Mouse (Mus musculus) forebrain, embryonic 11.5 days (tissue): Measurements from ENCODE around the gene Narf. TPM values are rescaled to one million over a fixed set of nuclear protein-coding genes. Genes with fewer than 3 reads are reported as not detected.

Source experiments
- ATAC-seq: fragments of 200-750 bp; cut with Nextera tagmentation; replicated peaks from 2 replicates; pipeline ENCODE4 v1.8.0; 2017; ENCODE audit warnings: moderate TSS enrichment; ENCODE audit not compliant: low FRiP score
- DNase-seq: peaks from one replicate; pipeline ENCODE4 v3.0.0-alpha.2; 2017; ENCODE audit warnings: low spot score
- H3K27ac ChIP-seq: fragments of 300-500 bp; sonication (generic); 2 replicates; pipeline ENCODE4 v1.5.1; 2014; ENCODE audit warnings: low read depth, low read length
- H3K27me3 ChIP-seq: fragments of 300-500 bp; sonication (generic); 2 replicates; pipeline ENCODE4 v1.6.1; 2014; ENCODE audit warnings: mild to moderate bottlenecking, low read length, mixed read lengths; ENCODE audit not compliant: control insufficient read depth, insufficient read depth
- H3K36me3 ChIP-seq: fragments of 300-500 bp; sonication (generic); 2 replicates; pipeline ENCODE4 v1.6.1; 2014; ENCODE audit warnings: mild to moderate bottlenecking, low read length, moderate library complexity, mixed read lengths; ENCODE audit not compliant: control insufficient read depth, insufficient read depth
- H3K4me1 ChIP-seq: fragments of 300-500 bp; sonication (generic); replicated peaks from 2 replicates; pipeline ENCODE4 v1.6.1; 2014; ENCODE audit warnings: low read length, mixed read lengths; ENCODE audit not compliant: control insufficient read depth, insufficient read depth
- H3K4me2 ChIP-seq: fragments of 300-500 bp; sonication (generic); 2 replicates; pipeline ENCODE4 v1.6.1; 2014; ENCODE audit warnings: low read depth, mild to moderate bottlenecking, low read length, moderate library complexity, mixed read lengths; ENCODE audit not compliant: severe bottlenecking
- H3K4me3 ChIP-seq: fragments of 300-500 bp; sonication (generic); 2 replicates; pipeline ENCODE4 v1.5.1; 2014; ENCODE audit warnings: low read depth, low read length
- H3K9ac ChIP-seq: fragments of 300-500 bp; sonication (generic); 2 replicates; pipeline ENCODE4 v1.6.1; 2014; ENCODE audit warnings: low read length
- H3K9me3 ChIP-seq: fragments of 300-500 bp; sonication (generic); 2 replicates; pipeline ENCODE4 v1.6.1; 2016; ENCODE audit warnings: low read length, mixed read lengths; ENCODE audit not compliant: control insufficient read depth
- whole genome bisulfite sequencing: fragments of 180-500 bp; shearing (Covaris S2); extraction: QIAGEN DNeasy Blood & Tissue Kit; methylation state at CpG from one replicate; pipeline ENCODE4 v1.1.7; 2014; 5-methylcytosine and 5-hydroxymethylcytosine counted together
- polyA plus RNA-seq: library from polyadenylated mRNA; unstranded; fragments of >200 nt; fragmentation: Nextera tagmentation; extraction: Ambion mirVana; gene quantifications from 2 replicates; pipeline ENCODE4 v1.2.1, GENCODE M21; 2014

The Narf gene
- polyA plus RNA-seq, 1 experiment from 2014 or later, result 58.9 TPM

GRCm38 (mm10) chr11:121231191-121231590 is 5.9 kb upstream of the Narf start:
- DNase-seq, result no peak
- Histone ChIP-seq H3K4me1 (peaks cover 6% of the 10 kb centered on the region), H3K27ac (no peak overlapping the region), H3K4me3 (no peak overlapping the region), H3K9me3 (no peaks in the 10 kb centered on the region), H3K36me3 (no peaks in the 10 kb centered on the region), H3K4me2 (no peak overlapping the region), H3K9ac (no peak overlapping the region), H3K27me3 (no peaks in the 10 kb centered on the region)
- WGBS, result 77% methylated on average over 4 of the region's 4 CpGs
- no peak for ATAC-seq

GRCm38 (mm10) chr11:121231628-121232291 is 5.3 kb upstream of the Narf start:
- no peak for DNase-seq
- no peak overlapping the region for H3K27ac ChIP-seq
- no peak overlapping the region for H3K4me2 ChIP-seq
- H3K27me3 ChIP-seq, result no peaks in the 10 kb centered on the region
- peaks cover 9% of the 10 kb centered on the region for H3K4me1 ChIP-seq
- H3K36me3 ChIP-seq, result no peaks in the 10 kb centered on the region
- no peak for ATAC-seq
- WGBS, result 51% methylated on average over 4 of the region's 4 CpGs
- H3K9me3 ChIP-seq, result no peaks in the 10 kb centered on the region
- H3K9ac ChIP-seq, result no peak overlapping the region
- no peak overlapping the region for H3K4me3 ChIP-seq

GRCm38 (mm10) chr11:121232706-121233105 is 4.3 kb upstream of the Narf start:
- Histone ChIP-seq H3K36me3 (no peaks in the 10 kb centered on the region), H3K27me3 (no peaks in the 10 kb centered on the region), H3K4me2 (no peak overlapping the region), H3K9me3 (no peaks in the 10 kb centered on the region), H3K27ac (no peak overlapping the region), H3K9ac (no peak overlapping the region), H3K4me3 (no peak overlapping the region), H3K4me1 (peaks cover 9% of the 10 kb centered on the region)
- 37% methylated on average over 4 of the region's 4 CpGs for WGBS
- no peak for DNase-seq
- no peak for ATAC-seq

- Histone ChIP-seq H3K9ac (peak overlapping the region; percentile 79; the same call in 1 of the 2 replicates), H3K27ac (peak overlapping the region; percentile 99; the same call in 1 of the 2 replicates), H3K27me3 (no peaks in the 10 kb centered on the region), H3K36me3 (no peaks in the 10 kb centered on the region), H3K9me3 (no peaks in the 10 kb centered on the region), H3K4me1 (peaks cover 7% of the 10 kb centered on the region), H3K4me2 (no peak overlapping the region; the same call in 1 of the 2 replicates), H3K4me3 (no peak overlapping the region; the same call in 1 of the 2 replicates)
- peak; percentile 66 for DNase-seq
- WGBS, result 27% methylated on average over 9 of the region's 9 CpGs
- no peak for ATAC-seq
Measured at GRCm38 (mm10) chr11:121235475-121236238, 1.4 kb upstream of the Narf start.

- Histone ChIP-seq H3K9ac (peak overlapping the region; percentile 82), H3K27ac (peak overlapping the region; percentile 99), H3K4me1 (peaks cover 7% of the 10 kb centered on the region), H3K9me3 (no peaks in the 10 kb centered on the region), H3K4me2 (peak overlapping the region; percentile 61), H3K27me3 (no peaks in the 10 kb centered on the region), H3K4me3 (peak overlapping the region; percentile 73), H3K36me3 (no peaks in the 10 kb centered on the region)
- ATAC-seq, result peak; percentile 57
- DNase-seq, result no peak
- 6% methylated on average over 28 of the region's 28 CpGs for WGBS
Measured at GRCm38 (mm10) chr11:121237345-121238128, 484 bp downstream of the Narf start.

- Histone ChIP-seq H3K27me3 (no peaks in the 10 kb centered on the region), H3K4me3 (no peak overlapping the region), H3K36me3 (no peaks in the 10 kb centered on the region; the same call in 1 of the 2 replicates), H3K4me2 (no peak overlapping the region), H3K4me1 (peaks cover 7% of the 10 kb centered on the region), H3K9me3 (no peaks in the 10 kb centered on the region), H3K9ac (no peak overlapping the region), H3K27ac (no peak overlapping the region)
- no peak for DNase-seq
- no peak for ATAC-seq
- 94% methylated on average over 2 of the region's 2 CpGs for WGBS
Measured at GRCm38 (mm10) chr11:121239669-121240068, 2.6 kb downstream of the Narf start.

GRCm38 (mm10) chr11:121250196-121250595 is 13.1 kb downstream of the Narf start:
- ATAC-seq (no peak), DNase-seq (no peak)
- Histone ChIP-seq H3K4me3 (no peak overlapping the region), H3K27me3 (no peaks in the 10 kb centered on the region), H3K9me3 (no peaks in the 10 kb centered on the region), H3K27ac (no peak overlapping the region), H3K36me3 (peaks cover 24% of the 10 kb centered on the region; the same call in 1 of the 2 replicates), H3K9ac (no peak overlapping the region), H3K4me1 (no peaks in the 10 kb centered on the region), H3K4me2 (no peak overlapping the region)
- 93% methylated on average over 8 of the region's 8 CpGs for WGBS
